Mouse (Mus musculus): ENCODE data around the gene Dcaf4. TPM values are rescaled to one million over a fixed set of nuclear protein-coding genes. Genes with fewer than 3 reads are reported as not detected.
A peak's percentile ranks its signal among the peaks of the same experiment; 100 is the strongest.

Gene Dcaf4
- total and polyA plus RNA-seq, 3 experiments: 36.3 to 54.2 (median 38.1) TPM

GRCm38 (mm10) chr12:83495961-83496282 lies 24.3 kb upstream of the Dcaf4 start:
- no peak for DNase-seq

GRCm38 (mm10) chr12:83496336-83496735 lies 23.9 kb upstream of the Dcaf4 start:
- DNase-seq: no peak

- DNase-seq: no peak
Measured at GRCm38 (mm10) chr12:83496736-83497135, 23.5 kb upstream of the Dcaf4 start.

GRCm38 (mm10) chr12:83497959-83498358 lies 22.3 kb upstream of the Dcaf4 start:
- DNase-seq: no peak

- DNase-seq: no peak
Measured at GRCm38 (mm10) chr12:83499256-83499655, 21.0 kb upstream of the Dcaf4 start.

GRCm38 (mm10) chr12:83502190-83502589 lies 18.1 kb upstream of the Dcaf4 start:
- peak; percentile 61 for DNase-seq

GRCm38 (mm10) chr12:83506543-83506942 lies 13.7 kb upstream of the Dcaf4 start:
- no peak for DNase-seq

- DNase-seq: no peak
Measured at GRCm38 (mm10) chr12:83510586-83510985, 9.7 kb upstream of the Dcaf4 start.

GRCm38 (mm10) chr12:83512783-83513182 lies 7.5 kb upstream of the Dcaf4 start:
- DNase-seq: no peak

- no peak for DNase-seq
Measured at GRCm38 (mm10) chr12:83513185-83513584, 7.1 kb upstream of the Dcaf4 start.

- no peak for DNase-seq
Measured at GRCm38 (mm10) chr12:83514216-83514615, 6.0 kb upstream of the Dcaf4 start.

GRCm38 (mm10) chr12:83517580-83517979 lies 2.7 kb upstream of the Dcaf4 start:
- DNase-seq: no peak

GRCm38 (mm10) chr12:83521083-83521482 lies 817 bp downstream of the Dcaf4 start:
- no peak for DNase-seq

- DNase-seq: peak; percentile 49
Measured at GRCm38 (mm10) chr12:83523056-83523455, 2.8 kb downstream of the Dcaf4 start.

- peak; percentile 47 for DNase-seq
Measured at GRCm38 (mm10) chr12:83523892-83524291, 3.6 kb downstream of the Dcaf4 start.

GRCm38 (mm10) chr12:83524329-83524728 lies 4.1 kb downstream of the Dcaf4 start:
- DNase-seq: no peak

GRCm38 (mm10) chr12:83525822-83526544 lies 5.7 kb downstream of the Dcaf4 start:
- no peak for DNase-seq

GRCm38 (mm10) chr12:83527816-83528215 lies 7.5 kb downstream of the Dcaf4 start:
- DNase-seq: no peak

GRCm38 (mm10) chr12:83528665-83529064 lies 8.4 kb downstream of the Dcaf4 start:
- DNase-seq: no peak

GRCm38 (mm10) chr12:83531992-83532391 lies 11.7 kb downstream of the Dcaf4 start:
- DNase-seq: no peak

- DNase-seq: no peak
Measured at GRCm38 (mm10) chr12:83532966-83533365, 12.7 kb downstream of the Dcaf4 start.

- DNase-seq: no peak
Measured at GRCm38 (mm10) chr12:83534190-83534589, 13.9 kb downstream of the Dcaf4 start.

GRCm38 (mm10) chr12:83535428-83535827 lies 15.2 kb downstream of the Dcaf4 start:
- DNase-seq: no peak

GRCm38 (mm10) chr12:83536039-83536438 lies 15.8 kb downstream of the Dcaf4 start:
- DNase-seq: no peak
